Mouse (Mus musculus) ES-CJ7 (cell line): ENCODE measurements around the gene 4930452B06Rik.

Experiments
- DNase-seq: peaks from one replicate; pipeline ENCODE4 v3.0.0; 2011; ENCODE audit warnings: low read depth, low spot score

The 4930452B06Rik gene

DNA sequence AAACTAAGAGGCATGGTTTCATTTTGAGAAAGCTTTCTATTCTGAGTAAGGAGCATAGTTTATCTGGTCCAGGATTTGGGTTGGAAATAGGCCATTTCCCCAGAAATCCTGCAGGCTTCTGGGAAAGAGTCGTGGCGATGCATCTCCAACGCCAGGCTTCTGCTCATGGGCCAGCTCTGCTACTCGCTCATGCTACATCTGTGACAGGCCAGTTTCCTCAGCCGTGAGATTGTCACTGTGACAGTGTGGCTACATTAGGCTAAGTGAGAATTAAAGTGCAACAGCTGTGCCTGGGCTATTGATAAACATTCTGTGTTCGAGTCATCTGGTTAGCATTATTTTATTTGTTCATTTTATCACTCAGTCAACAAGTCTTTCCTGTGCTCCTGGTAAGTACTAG is 140.8 kb downstream of the 4930452B06Rik start:
- no peak for DNase-seq

DNA sequence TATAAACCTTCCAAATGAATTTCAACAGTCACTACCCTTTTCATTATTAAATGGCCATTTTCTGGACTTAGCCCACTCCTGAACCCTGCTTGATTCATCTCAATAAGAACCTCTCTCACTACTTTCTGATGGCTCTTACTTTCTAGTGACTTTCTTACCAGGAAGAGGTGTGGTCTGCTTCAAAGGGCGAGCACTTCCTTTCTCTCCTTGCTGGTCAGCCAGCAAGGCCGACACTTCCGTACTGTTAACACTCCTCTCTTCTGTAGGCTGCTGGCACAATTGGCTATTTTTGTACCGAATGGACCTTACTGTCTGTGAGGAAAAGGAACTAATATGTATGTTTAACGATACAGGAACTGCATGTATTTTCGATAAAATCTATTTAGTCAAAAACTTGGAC is 148.4 kb downstream of the 4930452B06Rik start:
- no peak for DNase-seq

DNA sequence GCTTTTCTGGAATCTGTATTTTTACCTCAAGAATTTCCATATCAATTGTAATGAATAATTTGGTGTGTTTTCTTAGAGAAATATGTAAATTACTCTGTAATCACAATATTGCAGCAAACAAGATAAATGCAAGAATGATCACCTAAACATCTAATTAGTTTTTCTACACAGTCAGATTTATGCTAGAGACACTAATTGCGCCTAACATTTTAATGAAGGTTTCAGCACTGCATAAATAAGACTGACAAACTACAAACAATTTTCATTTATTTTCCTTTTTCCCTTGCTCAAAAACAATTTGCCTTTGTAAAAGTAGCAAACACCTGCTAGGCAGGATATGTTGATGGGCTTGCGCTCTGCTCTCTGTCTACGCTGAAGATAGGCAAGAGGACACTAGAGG is 152.0 kb downstream of the 4930452B06Rik start:
- DNase-seq: no peak

DNA sequence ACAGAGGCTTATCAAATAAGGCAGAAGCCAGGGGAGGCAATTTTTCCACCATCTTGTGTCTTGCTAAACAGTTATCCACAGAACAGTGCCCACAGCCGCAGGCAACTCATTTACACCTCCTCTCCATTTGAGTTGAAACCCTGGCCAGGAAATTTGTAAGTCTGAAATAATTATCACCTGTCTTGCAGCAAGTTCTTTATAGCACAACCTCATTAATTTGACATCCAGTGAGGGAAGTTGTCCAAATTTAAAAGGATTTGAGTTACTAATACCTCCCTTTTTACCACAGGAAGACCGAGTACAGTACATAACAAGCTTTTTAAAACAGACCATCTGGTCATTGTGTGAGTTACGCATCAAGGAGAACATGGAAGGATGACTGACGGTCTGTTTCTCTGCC is 154.8 kb downstream of the 4930452B06Rik start:
- no peak for DNase-seq

DNA sequence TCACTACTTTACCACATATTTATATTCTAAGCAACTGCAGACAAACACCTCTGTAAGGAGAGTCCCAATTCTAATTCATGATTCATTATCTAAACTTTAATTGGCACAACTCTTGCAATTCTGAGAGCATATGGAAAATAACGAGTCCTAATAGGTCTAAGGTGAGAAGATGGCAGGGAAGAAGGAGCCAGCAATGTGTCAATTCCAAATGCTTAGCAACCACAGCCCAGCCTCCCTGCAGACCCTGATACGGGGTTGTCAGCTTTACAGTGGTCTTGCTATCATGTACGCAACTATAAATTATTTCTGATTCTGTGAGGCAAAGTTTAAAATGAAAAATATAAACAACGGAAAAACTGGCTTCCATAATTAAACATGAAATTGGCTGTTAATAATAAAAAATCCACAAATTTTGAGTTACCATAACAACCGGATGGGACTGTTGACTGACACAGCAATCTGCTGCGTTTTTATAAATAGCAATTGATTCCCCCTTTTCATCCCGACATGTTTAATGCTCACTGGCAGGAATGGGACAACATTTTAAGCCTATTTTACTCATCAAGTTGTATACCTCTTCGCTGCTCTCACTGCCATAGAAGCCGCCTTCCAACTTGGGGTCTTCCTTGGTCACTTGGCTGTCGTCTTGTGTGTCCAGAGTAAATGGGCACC is 155.6 kb downstream of the 4930452B06Rik start:
- no peak for DNase-seq

- no peak for DNase-seq
These were observed 157.4 kb downstream of the 4930452B06Rik start for GRCm38 (mm10) chr14:8508669-8509068.

- DNase-seq: no peak
These were observed 161.8 kb downstream of the 4930452B06Rik start for GRCm38 (mm10) chr14:8504206-8504605.

DNA sequence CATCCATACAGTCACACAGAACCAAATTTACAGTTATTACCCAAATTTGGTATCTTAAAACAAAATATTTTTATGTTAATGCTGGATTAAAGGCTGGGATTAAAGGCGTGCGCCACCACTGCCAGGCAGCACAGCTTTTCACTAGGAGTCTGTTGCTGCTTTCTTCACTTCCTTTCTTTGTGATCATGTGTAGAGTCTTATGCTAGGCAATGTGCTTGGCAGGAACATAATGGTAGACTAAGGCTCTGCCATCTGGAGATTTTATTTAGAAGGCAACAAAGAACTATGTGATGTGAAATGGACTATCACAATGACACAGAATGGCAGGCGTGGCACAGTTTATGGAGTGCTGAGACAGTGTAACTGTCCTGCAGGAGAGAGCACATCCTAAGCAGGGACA is 162.7 kb downstream of the 4930452B06Rik start:
- DNase-seq: no peak

GRCm38 (mm10) chr14:8502496-8502895 is 163.5 kb downstream of the 4930452B06Rik start:
- no peak for DNase-seq

DNA sequence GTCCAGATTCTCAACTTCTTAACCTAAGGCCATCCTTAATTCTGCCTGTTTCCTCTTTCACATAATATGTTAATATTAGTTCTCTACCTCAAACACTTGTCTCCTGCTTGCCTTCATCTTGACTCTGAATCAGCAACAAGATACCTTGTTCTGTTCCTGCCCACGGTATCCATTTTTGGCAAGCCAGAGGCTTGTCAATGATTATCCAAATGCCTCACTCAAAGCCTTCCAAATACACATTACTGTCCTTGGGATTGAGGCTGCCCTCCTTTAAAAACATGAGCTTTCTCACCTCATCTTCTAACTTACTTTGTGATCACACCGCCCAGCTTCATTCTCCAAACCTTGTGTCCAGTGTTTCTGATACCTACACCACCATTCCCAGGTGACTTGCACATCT is 170.3 kb downstream of the 4930452B06Rik start:
- DNase-seq: no peak

GRCm38 (mm10) chr14:8494952-8495351 is 171.1 kb downstream of the 4930452B06Rik start:
- DNase-seq: no peak

DNA sequence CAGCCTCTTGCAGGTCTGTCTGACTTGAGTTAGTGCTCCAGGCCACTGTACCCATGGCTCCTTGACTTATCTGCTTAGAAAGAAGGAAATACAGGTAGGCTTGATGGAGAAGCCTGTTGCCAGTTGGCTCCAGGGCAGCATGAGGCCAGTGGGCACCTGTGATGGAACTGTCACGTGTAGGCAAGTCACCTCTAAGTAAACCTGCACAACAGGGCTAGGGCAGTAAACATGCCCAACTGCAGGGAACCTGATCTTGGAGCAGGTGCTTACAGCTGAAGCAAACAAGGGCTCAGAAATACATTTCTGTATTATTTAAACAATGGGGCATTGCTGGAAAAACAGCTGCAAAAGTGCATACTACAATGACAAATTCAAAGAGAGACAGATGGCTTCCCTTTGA is 171.8 kb downstream of the 4930452B06Rik start:
- DNase-seq: no peak

DNA sequence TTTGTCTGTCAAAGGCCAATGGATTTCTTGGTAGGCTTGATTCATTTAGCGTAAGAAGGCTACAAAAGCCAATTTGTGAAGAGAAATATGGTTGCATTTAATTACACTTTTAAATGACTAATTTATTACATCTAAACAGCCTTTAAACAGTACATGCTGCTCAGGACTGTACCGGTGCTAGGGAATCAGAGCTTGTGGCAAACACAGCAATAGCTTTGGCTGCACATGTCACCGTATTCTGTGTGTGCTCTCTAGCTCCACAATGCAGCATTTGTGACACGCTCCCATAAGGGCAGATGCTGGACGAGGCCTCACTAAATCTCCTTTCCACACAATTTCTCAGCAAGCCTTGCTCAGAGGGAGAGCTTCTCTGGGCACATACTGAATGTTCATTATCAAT is 187.9 kb downstream of the 4930452B06Rik start:
- no peak for DNase-seq

DNA sequence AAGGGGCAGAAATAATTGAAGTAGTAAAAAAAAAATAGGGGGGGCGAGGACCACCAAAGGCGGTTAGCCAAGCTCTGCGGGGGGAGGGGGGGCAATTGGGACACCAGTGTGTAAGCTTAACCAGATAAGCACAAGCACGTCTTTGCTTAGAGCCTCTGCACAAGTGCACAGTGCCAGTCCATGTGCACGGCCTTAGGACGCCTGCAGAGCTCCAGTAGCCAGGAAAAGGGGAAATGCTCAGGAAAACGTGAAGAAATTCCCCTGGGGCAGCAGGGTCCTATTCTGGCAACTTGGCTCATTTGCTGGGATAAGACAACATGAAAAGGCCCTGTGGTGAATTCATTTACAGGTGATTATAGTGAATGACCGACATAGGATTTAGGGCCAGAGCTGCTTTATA is 188.7 kb downstream of the 4930452B06Rik start:
- DNase-seq: no peak

- DNase-seq: peak; percentile 37
These were observed 189.4 kb downstream of the 4930452B06Rik start for GRCm38 (mm10) chr14:8476606-8477005.

GRCm38 (mm10) chr14:8475851-8476250 is 190.2 kb downstream of the 4930452B06Rik start:
- DNase-seq: no peak

GRCm38 (mm10) chr14:8472884-8473283 is 193.2 kb downstream of the 4930452B06Rik start:
- no peak for DNase-seq

GRCm38 (mm10) chr14:8464401-8465154 is 201.5 kb downstream of the 4930452B06Rik start:
- no peak for DNase-seq

DNA sequence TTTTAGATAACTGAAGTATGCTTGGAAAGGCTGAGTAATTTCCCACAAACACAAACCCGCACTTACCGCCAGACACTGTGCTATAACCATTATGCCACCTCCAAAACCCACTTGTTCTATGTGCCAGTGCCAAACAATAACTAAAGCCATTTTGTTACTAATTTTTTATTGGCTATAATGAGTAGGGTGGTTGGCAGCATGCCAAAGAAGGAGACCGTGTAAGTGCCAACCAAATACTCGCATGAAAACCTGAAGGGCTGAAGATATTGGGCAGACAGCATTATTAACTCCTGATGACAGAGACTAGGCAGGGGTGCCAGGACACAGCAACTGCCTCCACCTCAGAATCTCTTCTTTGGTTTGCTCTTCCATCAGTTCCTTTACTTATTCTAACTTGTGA is 203.1 kb downstream of the 4930452B06Rik start:
- DNase-seq: no peak

DNA sequence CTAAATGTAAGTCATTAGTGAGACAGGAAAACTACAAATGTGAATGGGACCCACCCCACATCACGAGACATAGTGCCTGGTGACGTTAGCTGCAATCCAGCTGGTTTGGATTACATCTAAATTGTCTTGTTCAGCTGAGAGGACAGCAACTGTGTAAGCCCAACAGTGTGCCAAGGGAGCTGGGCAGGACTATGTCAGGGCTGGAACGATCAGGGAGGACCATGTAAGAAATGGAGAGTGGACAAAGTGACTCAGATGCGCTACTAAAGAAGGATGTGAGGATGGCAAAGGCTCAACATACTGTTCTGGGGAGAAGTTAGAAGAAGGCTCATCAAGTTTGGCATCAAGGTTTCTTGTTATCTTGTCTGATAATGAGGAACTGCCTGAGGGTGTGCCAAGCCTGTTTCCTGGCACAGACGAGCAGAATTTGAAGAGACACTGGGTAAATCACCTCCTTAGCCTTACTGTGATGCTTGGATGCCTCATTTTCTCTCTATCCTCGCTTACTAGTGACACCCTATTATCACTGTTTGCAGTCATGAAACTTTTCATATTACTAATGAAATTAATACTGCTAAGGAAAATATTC is 203.6 kb downstream of the 4930452B06Rik start:
- no peak for DNase-seq

DNA sequence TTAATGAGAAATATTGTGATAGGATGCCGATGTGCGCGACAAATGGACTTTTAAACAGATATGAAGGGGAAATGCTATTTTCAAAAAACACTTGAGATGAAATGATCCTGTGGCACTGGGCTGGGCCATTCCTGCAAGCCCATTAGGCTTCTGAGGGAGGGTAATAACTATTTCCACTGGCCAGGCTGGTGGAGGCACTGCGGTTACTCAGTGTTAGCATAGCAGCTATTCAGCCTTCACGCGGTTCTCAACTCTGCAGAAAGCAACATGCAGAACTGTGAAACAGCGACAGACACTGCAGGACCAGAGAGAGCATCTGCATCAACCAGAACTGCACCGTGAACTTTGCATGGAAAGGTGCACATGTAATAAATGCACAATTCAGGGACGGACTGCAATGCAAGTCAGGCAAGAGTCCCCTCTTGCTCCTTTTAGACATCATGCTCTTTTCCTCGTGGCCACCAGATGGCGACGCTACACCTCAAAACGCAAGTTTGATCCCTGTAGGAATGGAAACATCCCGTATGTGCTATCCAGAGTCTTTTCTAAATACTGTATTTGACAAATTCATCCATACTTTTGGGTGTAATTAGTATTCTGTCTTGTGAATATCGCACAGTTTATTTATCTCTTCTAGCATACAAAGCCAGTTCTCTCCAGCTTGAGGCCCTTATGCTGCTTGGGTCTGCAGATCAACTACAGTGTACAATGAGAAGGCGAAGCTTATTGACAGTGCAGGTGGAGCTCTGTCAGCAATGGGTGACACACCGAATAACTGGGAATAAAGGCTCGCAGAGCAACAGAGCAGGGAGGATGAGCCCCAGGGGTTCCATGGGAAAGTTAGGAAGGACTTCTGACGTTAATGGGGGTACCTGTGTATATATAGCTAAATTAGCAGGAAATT is 205.6 kb downstream of the 4930452B06Rik start:
- DNase-seq: peak; percentile 78

GRCm38 (mm10) chr14:8459759-8460158 is 206.3 kb downstream of the 4930452B06Rik start:
- DNase-seq: peak; percentile 73
